Comparison of ENCODE assay signal across 9 mouse cellular contexts in the genomic region with DNA sequence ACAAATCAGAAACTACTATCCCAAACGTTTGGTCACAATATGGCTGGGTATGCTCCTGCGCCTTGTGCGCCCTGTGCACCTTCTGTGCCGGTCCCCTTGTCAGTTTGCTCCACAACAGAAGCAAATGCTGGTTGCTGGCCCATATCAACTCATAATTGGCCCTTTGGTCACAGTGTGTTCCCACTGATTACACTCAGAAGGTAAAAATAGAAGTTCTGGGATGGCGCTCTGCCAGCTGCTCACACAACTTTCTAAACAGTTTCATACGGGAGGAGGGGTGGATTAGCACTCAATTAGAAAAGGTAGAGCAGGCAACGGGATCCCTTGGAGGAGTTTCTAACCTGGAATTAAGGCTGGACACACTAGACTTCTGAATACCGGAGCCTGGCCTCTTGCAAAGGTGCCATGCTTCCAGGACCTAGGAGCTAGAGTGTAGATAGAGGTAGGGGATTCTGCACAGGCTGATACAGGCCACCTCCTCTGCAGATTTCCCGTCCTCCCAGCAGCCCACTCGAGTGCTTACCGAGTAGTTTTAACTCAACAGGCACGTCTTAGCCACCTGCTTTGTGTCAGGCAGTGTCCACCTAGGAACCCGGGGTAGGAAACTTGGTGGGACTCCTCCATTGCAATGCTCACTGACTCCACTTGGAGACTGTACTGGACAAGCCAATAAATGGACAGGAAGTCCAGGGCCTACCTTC. TPM values are rescaled to one million over a fixed set of nuclear protein-coding genes. Genes with fewer than 3 reads are reported as not detected.
DNase-seq lines count a peak whose midpoint lies in the region; ATAC-seq lines count a peak whose summit lies in the region.
"Had no signal": no experiment of that assay in that cellular context is flagged by ENCODE, and none has a peak within 500 bp of the region (broad histone marks: within the 10 kb centered on the region; RNA-seq: fewer than 3 reads in every experiment).

No protein-coding gene starts in this region.

- H3K9ac ChIP-seq in kidney, embryonic 15.5 days, result no peak overlapping the region
- no peak overlapping the region for H3K9ac ChIP-seq in hindbrain, embryonic 14.5 days

- H3K27ac ChIP-seq in kidney, embryonic 15.5 days, result no peak overlapping the region
- H3K27ac ChIP-seq in hindbrain, embryonic 14.5 days, result no peak overlapping the region

- no peaks in the 10 kb centered on the region for H3K36me3 ChIP-seq in kidney, embryonic 15.5 days
- no peaks in the 10 kb centered on the region for H3K36me3 ChIP-seq in hindbrain, embryonic 14.5 days (replicated peaks; ENCODE audit: control insufficient read depth, insufficient read depth)

- H3K4me1 ChIP-seq in kidney, embryonic 15.5 days, result 0 out of 2 replicates have a peak, but pooled peaks cover 3% of the 10 kb centered on the region
- no peaks in the 10 kb centered on the region for H3K4me1 ChIP-seq in hindbrain, embryonic 14.5 days (replicated peaks; ENCODE audit: control insufficient read depth, insufficient read depth, low read length)

- H3K9me3 ChIP-seq in kidney, embryonic 15.5 days (replicated peaks), result no peaks in the 10 kb centered on the region
- H3K9me3 ChIP-seq in hindbrain, embryonic 14.5 days (ENCODE audit: control insufficient read depth, low read length), result no peaks in the 10 kb centered on the region

- H3K4me3 ChIP-seq in kidney, embryonic 15.5 days (replicated peaks), result no peak overlapping the region
- H3K4me3 ChIP-seq in hindbrain, embryonic 14.5 days (replicated peaks; ENCODE audit: low read length), result no peak overlapping the region
- H3K4me3 ChIP-seq: myocyte had no signal

- no peaks in the 10 kb centered on the region for H3K27me3 ChIP-seq in kidney, embryonic 15.5 days
- H3K27me3 ChIP-seq in hindbrain, embryonic 14.5 days (ENCODE audit: control insufficient read depth, insufficient read depth, low read length), result no peaks in the 10 kb centered on the region

- H3K4me2 ChIP-seq in kidney, embryonic 15.5 days, result no peak overlapping the region
- H3K4me2 ChIP-seq in hindbrain, embryonic 14.5 days (replicated peaks), result no peak overlapping the region

- WGBS in kidney, embryonic 15.5 days, result 79% methylated on average over 13 of the region's 13 CpGs
- 88% methylated on average over 13 of the region's 13 CpGs for WGBS in hindbrain, embryonic 14.5 days

- peak; percentile 79 for DNase-seq in kidney, adult 11 months
- peak; percentile 87 to 92 for DNase-seq in heart, adult 18-20 months
- DNase-seq in kidney, postnatal 14 days, result peak; percentile 72
- DNase-seq in spleen, postnatal 36 days (ENCODE audit: low spot score in 2 of 2), result peak; percentile 22 to 44
- no peak for DNase-seq in hindbrain, embryonic 14.5 days (ENCODE audit: low spot score)
- DNase-seq in urinary bladder, adult 2 months (ENCODE audit: low spot score), result no peak

- ATAC-seq in kidney, embryonic 15.5 days (replicated peaks; ENCODE audit: low FRiP score), result no peak
- ATAC-seq in frontal cortex, adult (ENCODE audit: low TSS enrichment), result no peak
- ATAC-seq in hindbrain, embryonic 14.5 days (ENCODE audit: low FRiP score), result no peak

RNA-seq across cellular contexts. Expression of gene Aak1, which starts 16.4 kb away (rescaled TPM):
- polyA plus RNA-seq in kidney, embryonic 15.5 days (2015; fragmentation: Nextera tagmentation; extraction: Ambion mirVana), result 12.1 and 13.5 TPM in 2 replicates
- total RNA-seq in heart, adult 18-20 months (2021), result 10 to 100 TPM; 81.2 to 83.4 TPM
- 49.8 and 52.7 TPM in 2 replicates for polyA plus RNA-seq in hindbrain, embryonic 14.5 days (2014; fragmentation: Nextera tagmentation; extraction: Ambion mirVana)
- 21.2 and 21.9 TPM in 2 replicates for polyA plus RNA-seq in urinary bladder, adult 2 months (2012; rRNA removed)

RNA-seq across cellular contexts. Expression of gene Anxa4, which starts 39.6 kb away (rescaled TPM):
- polyA plus RNA-seq in kidney, embryonic 15.5 days (2015; fragmentation: Nextera tagmentation; extraction: Ambion mirVana), result 40.0 and 43.8 TPM in 2 replicates
- total RNA-seq in heart, adult 18-20 months (2021), result 10 to 100 TPM; 34.8 to 37.3 TPM
- 5.2 and 5.7 TPM in 2 replicates for polyA plus RNA-seq in hindbrain, embryonic 14.5 days (2014; fragmentation: Nextera tagmentation; extraction: Ambion mirVana)
- 134 and 144 TPM in 2 replicates for polyA plus RNA-seq in urinary bladder, adult 2 months (2012; rRNA removed)

Comparison
In these comparisons a context has a peak if more than half of its experiments do, and no peak if none do; other contexts are left out.
1. DNase-seq: peak in kidney, adult 11 months (single experiment), heart, adult 18-20 months (2 of 2), kidney, postnatal 14 days (single experiment) and spleen, postnatal 36 days (2 of 2); none in hindbrain, embryonic 14.5 days (single experiment) and urinary bladder, adult 2 months (single experiment).